ENCODE assay signal across 32 mouse cellular contexts in genomic region chr3:50900566-50900965, GRCm38 (mm10).
"Had no signal": no experiment of that assay in that cellular context is flagged by ENCODE, and none has a peak within 500 bp of the region (broad histone marks: within the 10 kb centered on the region; RNA-seq: fewer than 3 reads in every experiment).

No protein-coding gene starts in this region.

- H3K4me3 ChIP-seq: left cerebral cortex, adult 2 months; limb, embryonic 10.5 days; limb, embryonic 12.5 days; limb, embryonic 13.5 days; limb, embryonic 15.5 days; liver, embryonic 12.5 days; liver, embryonic 13.5 days; liver, embryonic 15.5 days; lung, embryonic 15.5 days; megakaryocyte, embryonic 14.5 days; midbrain, embryonic 10.5 days; midbrain, embryonic 12.5 days; midbrain, embryonic 13.5 days; midbrain, embryonic 15.5 days; myocyte had no signal

- H3K4me2 ChIP-seq: limb, embryonic 12.5 days; limb, embryonic 13.5 days; limb, embryonic 15.5 days; liver, embryonic 11.5 days; liver, embryonic 12.5 days; liver, embryonic 13.5 days; liver, embryonic 15.5 days; lung, embryonic 14.5 days; lung, embryonic 15.5 days; midbrain, embryonic 11.5 days; midbrain, embryonic 12.5 days; midbrain, embryonic 13.5 days; midbrain, embryonic 15.5 days had no signal

- H3K4me1 ChIP-seq: liver, embryonic 13.5 days; liver, embryonic 15.5 days had no signal

- H3K27me3 ChIP-seq: limb, embryonic 12.5 days; limb, embryonic 13.5 days; limb, embryonic 15.5 days; lung, embryonic 15.5 days; megakaryocyte, embryonic 14.5 days; midbrain, embryonic 15.5 days had no signal

- H3K36me3 ChIP-seq: limb, embryonic 10.5 days; limb, embryonic 12.5 days; limb, embryonic 13.5 days; limb, embryonic 15.5 days; liver, embryonic 12.5 days; liver, embryonic 13.5 days; liver, embryonic 15.5 days; lung, embryonic 15.5 days; midbrain, embryonic 10.5 days; midbrain, embryonic 12.5 days; midbrain, embryonic 13.5 days; midbrain, embryonic 15.5 days had no signal

- DNase-seq: left cerebral cortex, postnatal 4 days; liver; liver, embryonic 13.5 days; liver, postnatal 0 days; lung, adult 18-20 months; lung, adult 2 months; lung, embryonic 14.5 days; lung, postnatal 10 days; lung, postnatal 14 days; lung, postnatal 36 days; lung, postnatal 4 days; midbrain, embryonic 14.5 days had no signal

- H3K9ac ChIP-seq: limb, embryonic 12.5 days; limb, embryonic 13.5 days; limb, embryonic 15.5 days; liver, embryonic 12.5 days; liver, embryonic 13.5 days; liver, embryonic 14.5 days; liver, embryonic 15.5 days; liver, postnatal 0 days; lung, embryonic 14.5 days; lung, embryonic 15.5 days; midbrain, embryonic 12.5 days; midbrain, embryonic 13.5 days; midbrain, embryonic 15.5 days had no signal

- H3K9me3 ChIP-seq: limb, embryonic 10.5 days; limb, embryonic 12.5 days; limb, embryonic 13.5 days; limb, embryonic 15.5 days; liver, embryonic 12.5 days; liver, embryonic 13.5 days; liver, embryonic 15.5 days; lung, embryonic 15.5 days; megakaryocyte, embryonic 14.5 days; midbrain, embryonic 10.5 days; midbrain, embryonic 12.5 days; midbrain, embryonic 13.5 days; midbrain, embryonic 15.5 days had no signal

- ATAC-seq: liver, embryonic 12.5 days; liver, postnatal 0 days; lung, postnatal 0 days; midbrain, embryonic 13.5 days; midbrain, embryonic 15.5 days; midbrain, embryonic 16.5 days had no signal

- H3K27ac ChIP-seq: left cerebral cortex, adult 2 months; limb, embryonic 10.5 days; limb, embryonic 12.5 days; limb, embryonic 13.5 days; liver, embryonic 12.5 days; liver, embryonic 13.5 days; liver, embryonic 14.5 days; liver, embryonic 15.5 days; lung, embryonic 15.5 days; macrophage; midbrain, embryonic 10.5 days; midbrain, embryonic 12.5 days; midbrain, embryonic 13.5 days; midbrain, embryonic 15.5 days had no signal
